Mouse (Mus musculus) forebrain, embryonic 14.5 days (tissue): ENCODE data around the gene Zc2hc1c. TPM values are rescaled to one million over a fixed set of nuclear protein-coding genes. Genes with fewer than 3 reads are reported as not detected.

ENCODE experiments used
- ATAC-seq: fragments of 200-750 bp; cut with Nextera tagmentation; 2 replicates; pipeline ENCODE4 v1.8.0; 2017; ENCODE audit warnings: mild to moderate bottlenecking, moderate library complexity
- DNase-seq: peaks from one replicate; pipeline ENCODE4 v3.0.0-alpha.2; 2015; ENCODE audit warnings: low spot score
- H3K27ac ChIP-seq: fragments of 300-500 bp; sonication (generic); 2 replicates; pipeline ENCODE4 v1.5.1; 2014; ENCODE audit warnings: low read depth, mild to moderate bottlenecking, control low read depth, low read length, moderate library complexity
- H3K27me3 ChIP-seq: fragments of 300-500 bp; sonication (generic); replicated peaks from 2 replicates; pipeline ENCODE4 v1.6.1; 2014; ENCODE audit warnings: low read length, control low read depth, mixed read lengths; ENCODE audit not compliant: control insufficient read depth, insufficient read depth
- H3K36me3 ChIP-seq: fragments of 300-500 bp; sonication (generic); 2 replicates; pipeline ENCODE4 v1.6.1; 2014; ENCODE audit warnings: low read length, control low read depth; ENCODE audit not compliant: control insufficient read depth, insufficient read depth
- H3K4me1 ChIP-seq: fragments of 300-500 bp; sonication (generic); 2 replicates; pipeline ENCODE4 v1.6.1; 2014; ENCODE audit warnings: antibody characterized with exemption, low read length, control low read depth; ENCODE audit not compliant: control insufficient read depth, insufficient read depth
- H3K4me2 ChIP-seq: fragments of 300-500 bp; sonication (generic); 2 replicates; pipeline ENCODE4 v1.6.1; 2014; ENCODE audit warnings: mild to moderate bottlenecking, control low read depth, low read length
- H3K4me3 ChIP-seq: fragments of 300-500 bp; sonication (generic); 2 replicates; pipeline ENCODE4 v1.5.1; 2014; ENCODE audit warnings: low read depth, low read length, control low read depth
- H3K9ac ChIP-seq: fragments of 300-500 bp; sonication (generic); 2 replicates; pipeline ENCODE4 v1.6.1; 2014; ENCODE audit warnings: mild to moderate bottlenecking, low read length, control low read depth, moderate library complexity
- H3K9me3 ChIP-seq: fragments of 300-500 bp; sonication (generic); replicated peaks from 2 replicates; pipeline ENCODE4 v1.6.1; 2016; ENCODE audit warnings: low read length, control low read depth, mixed read lengths; ENCODE audit not compliant: control insufficient read depth
- WGBS: fragments of 180-500 bp; shearing (Covaris S2); extraction: QIAGEN DNeasy Blood & Tissue Kit; methylation state at CpG from one replicate; pipeline ENCODE4 v1.1.7; 2014; 5-methylcytosine and 5-hydroxymethylcytosine counted together
- polyA plus RNA-seq: library from polyadenylated mRNA; unstranded; fragments of >200 nt; fragmentation: Nextera tagmentation; extraction: Ambion mirVana; gene quantifications from 2 replicates; pipeline ENCODE4 v1.2.1, GENCODE M21; 2014

Zc2hc1c gene
- polyA plus RNA-seq, 1 experiment from 2014 or later = 1.4 TPM

- DNase-seq = no peak
- 89% methylated on average over 11 of the region's 11 CpGs for WGBS
These were observed 9.9 kb downstream of the Zc2hc1c start for GRCm38 (mm10) chr12:85298127-85298834.

GRCm38 (mm10) chr12:85298835-85299180 is 10.4 kb downstream of the Zc2hc1c start:
- H3K27ac ChIP-seq = no peak overlapping the region
- H3K9me3 ChIP-seq = peaks cover 5% of the 10 kb centered on the region; the same call in 1 of the 2 replicates
- no peak overlapping the region for H3K4me3 ChIP-seq
- H3K4me1 ChIP-seq = no peaks in the 10 kb centered on the region
- H3K36me3 ChIP-seq = peaks cover 46% of the 10 kb centered on the region
- no peak for DNase-seq
- H3K9ac ChIP-seq = no peak overlapping the region
- H3K27me3 ChIP-seq = no peaks in the 10 kb centered on the region
- no peak overlapping the region for H3K4me2 ChIP-seq
- no peak for ATAC-seq
- WGBS = 100% methylated on average over 1 of the region's 1 CpGs

More at GRCm38 (mm10) chr12:85298127-85298834, 9.9 kb downstream of the Zc2hc1c start:
- Histone ChIP-seq H3K4me1 (no peaks in the 10 kb centered on the region), H3K27ac (no peak overlapping the region), H3K9me3 (peaks cover 5% of the 10 kb centered on the region; the same call in 1 of the 2 replicates), H3K9ac (no peak overlapping the region), H3K4me2 (no peak overlapping the region), H3K36me3 (peaks cover 41% of the 10 kb centered on the region), H3K4me3 (no peak overlapping the region), H3K27me3 (no peaks in the 10 kb centered on the region)
- ATAC-seq = no peak

DNA sequence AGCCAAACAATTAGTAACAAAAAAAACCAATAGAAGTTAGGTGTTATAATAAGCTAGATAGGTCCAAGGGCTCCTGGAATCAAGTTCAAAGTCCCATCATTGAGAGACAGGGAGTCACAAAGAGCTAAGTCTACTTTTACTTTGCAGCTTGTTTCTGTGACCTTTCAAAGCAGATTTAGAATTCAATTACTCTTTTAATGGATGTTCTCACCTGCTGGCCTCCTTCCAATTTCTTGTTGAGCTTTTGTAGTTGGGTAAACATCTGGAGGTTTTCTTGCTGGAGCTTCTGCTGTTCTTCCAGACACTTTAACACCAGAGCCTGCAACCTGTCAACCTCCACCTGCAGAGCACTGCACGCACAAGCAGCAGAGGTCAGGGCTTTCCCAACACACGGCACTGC is 14.9 kb downstream of the Zc2hc1c start:
- no peaks in the 10 kb centered on the region for H3K27me3 ChIP-seq
- no peak overlapping the region for H3K27ac ChIP-seq
- H3K9me3 ChIP-seq = no peaks in the 10 kb centered on the region
- H3K4me2 ChIP-seq = no peak overlapping the region
- H3K4me1 ChIP-seq = no peaks in the 10 kb centered on the region
- 87% methylated on average over 2 of the region's 2 CpGs for WGBS
- ATAC-seq (no peak), DNase-seq (no peak)
- no peak overlapping the region for H3K4me3 ChIP-seq
- peaks cover 89% of the 10 kb centered on the region for H3K36me3 ChIP-seq
- H3K9ac ChIP-seq = no peak overlapping the region

DNA sequence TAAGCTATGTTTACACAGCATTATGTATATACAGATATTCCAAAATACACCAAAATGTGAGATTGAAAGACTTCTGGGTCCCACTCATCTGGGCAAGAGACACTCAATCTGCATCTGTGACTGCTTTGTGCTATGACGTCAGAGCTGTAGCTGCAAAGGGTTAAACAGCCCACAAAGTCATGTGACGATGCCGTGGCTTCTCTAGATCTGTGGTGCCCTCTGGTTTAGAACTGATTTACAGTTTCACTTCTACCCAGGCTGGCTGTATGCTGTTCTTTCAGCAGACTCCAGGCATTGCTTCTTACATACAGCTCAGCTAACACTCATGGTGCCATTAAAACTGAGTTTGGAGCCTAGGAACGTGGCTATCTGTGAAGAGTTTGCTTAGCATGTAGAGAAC is 16.3 kb downstream of the Zc2hc1c start:
- no peak for ATAC-seq
- no peaks in the 10 kb centered on the region for H3K27me3 ChIP-seq
- no peak overlapping the region for H3K27ac ChIP-seq
- H3K4me3 ChIP-seq = no peak overlapping the region
- peaks cover 96% of the 10 kb centered on the region for H3K36me3 ChIP-seq
- H3K4me1 ChIP-seq = no peaks in the 10 kb centered on the region
- WGBS = 78% methylated on average over 4 of the region's 4 CpGs
- H3K4me2 ChIP-seq = no peak overlapping the region
- no peak overlapping the region for H3K9ac ChIP-seq
- H3K9me3 ChIP-seq = no peaks in the 10 kb centered on the region
- no peak for DNase-seq

GRCm38 (mm10) chr12:85305247-85305892 is 17.0 kb downstream of the Zc2hc1c start:
- H3K4me3 ChIP-seq = no peak overlapping the region
- H3K4me1 ChIP-seq = no peaks in the 10 kb centered on the region
- 49% methylated on average over 16 of the region's 16 CpGs for WGBS
- ATAC-seq (peak; percentile 71), DNase-seq (peak; percentile 93)
- peaks cover 97% of the 10 kb centered on the region for H3K36me3 ChIP-seq
- H3K9me3 ChIP-seq = no peaks in the 10 kb centered on the region
- no peak overlapping the region for H3K27ac ChIP-seq
- H3K4me2 ChIP-seq = no peak overlapping the region
- H3K27me3 ChIP-seq = no peaks in the 10 kb centered on the region
- H3K9ac ChIP-seq = no peak overlapping the region

DNA sequence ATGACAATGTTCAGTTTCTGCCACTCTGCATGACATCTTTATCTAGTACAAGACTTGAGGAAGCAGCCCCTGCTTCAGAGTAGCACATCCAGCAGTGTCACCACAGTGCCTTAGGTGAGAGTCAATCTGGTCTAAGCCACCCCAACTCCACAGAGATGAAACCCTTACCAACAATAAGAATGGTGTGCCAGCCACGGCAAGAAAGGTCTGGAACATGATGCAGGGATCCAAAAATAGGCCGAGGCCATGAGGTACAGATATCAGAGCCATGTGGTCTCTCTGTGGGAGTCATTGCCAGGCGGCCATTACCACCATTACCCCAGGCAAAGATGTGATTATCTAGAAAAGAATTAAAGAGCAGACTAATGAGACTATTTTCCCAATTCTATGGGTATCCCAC is 20.3 kb downstream of the Zc2hc1c start:
- Histone ChIP-seq H3K9me3 (no peaks in the 10 kb centered on the region), H3K4me2 (no peak overlapping the region), H3K4me3 (no peak overlapping the region), H3K4me1 (no peaks in the 10 kb centered on the region), H3K27me3 (no peaks in the 10 kb centered on the region), H3K27ac (no peak overlapping the region), H3K36me3 (peaks cover 99% of the 10 kb centered on the region), H3K9ac (no peak overlapping the region)
- no peak for DNase-seq
- WGBS = 57% methylated on average over 3 of the region's 3 CpGs
- ATAC-seq = no peak

- Histone ChIP-seq H3K36me3 (peaks cover 86% of the 10 kb centered on the region), H3K4me2 (no peak overlapping the region), H3K4me3 (no peak overlapping the region), H3K9ac (no peak overlapping the region), H3K4me1 (no peaks in the 10 kb centered on the region), H3K27me3 (no peaks in the 10 kb centered on the region), H3K27ac (no peak overlapping the region), H3K9me3 (no peaks in the 10 kb centered on the region)
- 90% methylated on average over 7 of the region's 7 CpGs for WGBS
- ATAC-seq = no peak
- DNase-seq = no peak
These were observed 41.8 kb downstream of the Zc2hc1c start for GRCm38 (mm10) chr12:85330153-85330552.

DNA sequence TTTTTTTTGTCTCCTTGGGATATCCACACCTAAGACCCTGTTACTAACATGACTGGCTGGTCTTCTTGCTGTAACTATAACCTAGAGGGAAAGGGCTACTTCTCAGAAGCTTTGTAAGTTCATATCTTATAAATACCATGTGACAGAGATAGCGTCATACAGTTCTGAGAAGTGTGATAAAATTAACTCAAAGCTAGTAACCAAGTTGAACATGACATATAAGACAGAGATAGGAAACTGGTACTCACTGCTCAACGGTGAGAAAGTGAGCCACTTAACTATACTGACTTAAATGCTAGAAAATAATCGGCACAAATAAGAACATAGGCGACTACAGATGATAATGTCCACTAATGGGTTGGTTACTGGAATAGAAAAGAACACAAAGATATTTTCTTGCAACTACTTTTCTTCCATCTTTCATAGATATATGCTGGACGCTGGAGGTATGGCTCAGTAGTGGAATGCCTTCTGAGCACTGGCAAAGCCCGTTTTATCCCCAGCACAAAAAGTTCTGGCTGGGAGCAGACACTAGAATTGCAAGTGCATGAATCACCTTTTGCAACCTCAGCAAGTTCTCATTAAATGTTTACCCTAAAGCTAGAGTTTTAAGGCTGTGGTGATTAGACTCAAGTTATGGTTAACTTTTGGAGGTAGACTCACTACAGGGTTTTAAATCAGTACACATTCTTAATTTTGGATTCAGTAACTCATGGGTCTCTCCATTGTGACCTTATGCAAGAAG is 49.3 kb downstream of the Zc2hc1c start:
- no peak overlapping the region for H3K4me3 ChIP-seq

More for the DNA sequence above, 49.3 kb downstream of the Zc2hc1c start:
- H3K9me3 ChIP-seq = no peaks in the 10 kb centered on the region
- 88% methylated on average over 6 of the region's 6 CpGs for WGBS
- H3K4me1 ChIP-seq = peaks cover 8% of the 10 kb centered on the region
- H3K9ac ChIP-seq = no peak overlapping the region
- no peaks in the 10 kb centered on the region for H3K27me3 ChIP-seq
- DNase-seq = no peak
- H3K27ac ChIP-seq = no peak overlapping the region
- ATAC-seq = no peak
- peaks cover 39% of the 10 kb centered on the region for H3K36me3 ChIP-seq
- peak overlapping the region; percentile 73 for H3K4me2 ChIP-seq
